Mouse (Mus musculus) ES-E14 (cell line): ENCODE results near the gene Rundc1.

ENCODE experiments used
- CHD2 ChIP-seq: IDR thresholded peaks from 2 replicates; pipeline ENCODE4 v1.6.1; 2014; ENCODE audit warnings: mild to moderate bottlenecking, low read depth, low read length, inconsistent platforms
- HCFC1 ChIP-seq: IDR thresholded peaks from 2 replicates; pipeline ENCODE4 v1.6.1; 2012; ENCODE audit warnings: low read length, inconsistent platforms, borderline replicate concordance; ENCODE audit not compliant: insufficient read depth
- MAFK ChIP-seq: IDR thresholded peaks from 2 replicates; pipeline ENCODE4 v1.6.1; 2014; ENCODE audit warnings: mild to moderate bottlenecking, low read depth, low read length, inconsistent platforms; ENCODE audit not compliant: insufficient read depth

GRCm38 (mm10) chr11:101459716-101460115, 34.8 kb downstream of the Rundc1 start:
- TF ChIP-seq MAFK (no peak), HCFC1 (no peak), CHD2 (no peak)
